Mouse (Mus musculus): ENCODE measurements around the gene Ppm1l. TPM values are rescaled to one million over a fixed set of nuclear protein-coding genes. Genes with fewer than 3 reads are reported as not detected.

Ppm1l gene
- polyA plus RNA-seq, 1 experiment from 2014 or later = 3.4 TPM

- no peak for ATAC-seq
- WGBS = 75% methylated on average over 5 of the region's 5 CpGs
- H3K27ac ChIP-seq (ENCODE audit: low read length) = no peak overlapping the region
- no peaks in the 10 kb centered on the region for H3K27me3 ChIP-seq (replicated peaks; ENCODE audit: control insufficient read depth, insufficient read depth, low read length)
- H3K9me3 ChIP-seq (ENCODE audit: control insufficient read depth, low read length) = no peaks in the 10 kb centered on the region
- no peaks in the 10 kb centered on the region for H3K4me1 ChIP-seq (ENCODE audit: control insufficient read depth, insufficient read depth, low read length)
- no peak overlapping the region for H3K4me2 ChIP-seq (ENCODE audit: low read depth, low read length)
- H3K9ac ChIP-seq (ENCODE audit: low read depth, low read length) = no peak overlapping the region
- no peak overlapping the region for H3K4me3 ChIP-seq (ENCODE audit: low read length)
- H3K36me3 ChIP-seq (ENCODE audit: control insufficient read depth, insufficient read depth, low read length) = no peaks in the 10 kb centered on the region
Measured at GRCm38 (mm10) chr3:69446989-69447388, 130.3 kb downstream of the Ppm1l start.

- ATAC-seq = no peak
- Histone ChIP-seq H3K4me3 (ENCODE audit: low read length) (no peak overlapping the region), H3K27me3 (replicated peaks; ENCODE audit: control insufficient read depth, insufficient read depth, low read length) (no peaks in the 10 kb centered on the region), H3K9ac (ENCODE audit: low read depth, low read length) (no peak overlapping the region), H3K36me3 (ENCODE audit: control insufficient read depth, insufficient read depth, low read length) (no peaks in the 10 kb centered on the region), H3K4me2 (ENCODE audit: low read depth, low read length) (no peak overlapping the region), H3K27ac (ENCODE audit: low read length) (no peak overlapping the region), H3K9me3 (ENCODE audit: control insufficient read depth, low read length) (no peaks in the 10 kb centered on the region), H3K4me1 (ENCODE audit: control insufficient read depth, insufficient read depth, low read length) (no peaks in the 10 kb centered on the region)
- WGBS = 87% methylated on average over 3 of the region's 3 CpGs
Measured at GRCm38 (mm10) chr3:69449041-69449440, 132.4 kb downstream of the Ppm1l start.

GRCm38 (mm10) chr3:69454330-69454729 is 137.7 kb downstream of the Ppm1l start:
- whole genome bisulfite sequencing = 81% methylated on average over 3 of the region's 3 CpGs
- H3K27ac ChIP-seq (ENCODE audit: low read length) = no peak overlapping the region
- H3K27me3 ChIP-seq (replicated peaks; ENCODE audit: control insufficient read depth, insufficient read depth, low read length) = no peaks in the 10 kb centered on the region
- no peak overlapping the region for H3K4me3 ChIP-seq (ENCODE audit: low read length)
- no peak for ATAC-seq
- H3K9ac ChIP-seq (ENCODE audit: low read depth, low read length) = no peak overlapping the region
- no peaks in the 10 kb centered on the region for H3K36me3 ChIP-seq (ENCODE audit: control insufficient read depth, insufficient read depth, low read length)
- no peaks in the 10 kb centered on the region for H3K4me1 ChIP-seq (ENCODE audit: control insufficient read depth, insufficient read depth, low read length)
- no peaks in the 10 kb centered on the region for H3K9me3 ChIP-seq (ENCODE audit: control insufficient read depth, low read length)
- no peak overlapping the region for H3K4me2 ChIP-seq (ENCODE audit: low read depth, low read length)

- no peak overlapping the region for H3K4me3 ChIP-seq (ENCODE audit: low read length)
- no peaks in the 10 kb centered on the region for H3K27me3 ChIP-seq (replicated peaks; ENCODE audit: control insufficient read depth, insufficient read depth, low read length)
- no peaks in the 10 kb centered on the region for H3K9me3 ChIP-seq (ENCODE audit: control insufficient read depth, low read length)
- no peak for ATAC-seq
- H3K4me2 ChIP-seq (ENCODE audit: low read depth, low read length) = no peak overlapping the region
- no peak overlapping the region for H3K9ac ChIP-seq (ENCODE audit: low read depth, low read length)
- H3K4me1 ChIP-seq (ENCODE audit: control insufficient read depth, insufficient read depth, low read length) = no peaks in the 10 kb centered on the region
- H3K27ac ChIP-seq (ENCODE audit: low read length) = no peak overlapping the region
- H3K36me3 ChIP-seq (ENCODE audit: control insufficient read depth, insufficient read depth, low read length) = no peaks in the 10 kb centered on the region
- 94% methylated on average over 5 of the region's 5 CpGs for whole genome bisulfite sequencing
Measured at GRCm38 (mm10) chr3:69456071-69456470, 139.4 kb downstream of the Ppm1l start.

GRCm38 (mm10) chr3:69458756-69459155 is 142.1 kb downstream of the Ppm1l start:
- H3K27ac ChIP-seq (ENCODE audit: low read length) = no peak overlapping the region
- ATAC-seq = no peak
- H3K4me3 ChIP-seq (ENCODE audit: low read length) = no peak overlapping the region
- no peaks in the 10 kb centered on the region for H3K27me3 ChIP-seq (replicated peaks; ENCODE audit: control insufficient read depth, insufficient read depth, low read length)
- no peak overlapping the region for H3K4me2 ChIP-seq (ENCODE audit: low read depth, low read length)
- H3K9me3 ChIP-seq (ENCODE audit: control insufficient read depth, low read length) = no peaks in the 10 kb centered on the region
- no peak overlapping the region for H3K9ac ChIP-seq (ENCODE audit: low read depth, low read length)
- H3K36me3 ChIP-seq (ENCODE audit: control insufficient read depth, insufficient read depth, low read length) = no peaks in the 10 kb centered on the region
- 81% methylated on average over 6 of the region's 6 CpGs for WGBS
- no peaks in the 10 kb centered on the region for H3K4me1 ChIP-seq (ENCODE audit: control insufficient read depth, insufficient read depth, low read length)

- Histone ChIP-seq H3K4me3 (ENCODE audit: low read length) (no peak overlapping the region), H3K9ac (ENCODE audit: low read depth, low read length) (no peak overlapping the region), H3K36me3 (ENCODE audit: control insufficient read depth, insufficient read depth, low read length) (no peaks in the 10 kb centered on the region), H3K4me1 (ENCODE audit: control insufficient read depth, insufficient read depth, low read length) (no peaks in the 10 kb centered on the region), H3K4me2 (ENCODE audit: low read depth, low read length) (no peak overlapping the region), H3K27me3 (replicated peaks; ENCODE audit: control insufficient read depth, insufficient read depth, low read length) (no peaks in the 10 kb centered on the region), H3K27ac (ENCODE audit: low read length) (no peak overlapping the region), H3K9me3 (ENCODE audit: control insufficient read depth, low read length) (no peaks in the 10 kb centered on the region)
- 55% methylated on average over 1 of the region's 1 CpGs for WGBS
- ATAC-seq = no peak
Measured at GRCm38 (mm10) chr3:69461956-69462355, 145.3 kb downstream of the Ppm1l start.

- no peak overlapping the region for H3K9ac ChIP-seq (ENCODE audit: low read depth, low read length)
- no peaks in the 10 kb centered on the region for H3K4me1 ChIP-seq (ENCODE audit: control insufficient read depth, insufficient read depth, low read length)
- no peak overlapping the region for H3K4me2 ChIP-seq (ENCODE audit: low read depth, low read length)
- no peak for ATAC-seq
- H3K27me3 ChIP-seq (replicated peaks; ENCODE audit: control insufficient read depth, insufficient read depth, low read length) = no peaks in the 10 kb centered on the region
- no peak overlapping the region for H3K4me3 ChIP-seq (ENCODE audit: low read length)
- no peaks in the 10 kb centered on the region for H3K9me3 ChIP-seq (ENCODE audit: control insufficient read depth, low read length)
- H3K27ac ChIP-seq (ENCODE audit: low read length) = no peak overlapping the region
- 94% methylated on average over 4 of the region's 4 CpGs for WGBS
- no peaks in the 10 kb centered on the region for H3K36me3 ChIP-seq (ENCODE audit: control insufficient read depth, insufficient read depth, low read length)
Measured at GRCm38 (mm10) chr3:69465751-69466150, 149.1 kb downstream of the Ppm1l start.

GRCm38 (mm10) chr3:69468280-69469008 is 151.8 kb downstream of the Ppm1l start:
- no peak overlapping the region for H3K4me3 ChIP-seq (ENCODE audit: low read length)
- H3K27me3 ChIP-seq (replicated peaks; ENCODE audit: control insufficient read depth, insufficient read depth, low read length) = no peaks in the 10 kb centered on the region
- no peaks in the 10 kb centered on the region for H3K36me3 ChIP-seq (ENCODE audit: control insufficient read depth, insufficient read depth, low read length)

GRCm38 (mm10) chr3:69469463-69470141 is 152.9 kb downstream of the Ppm1l start:
- 50% methylated on average over 5 of the region's 6 CpGs for WGBS
- no peak for ATAC-seq
- Histone ChIP-seq H3K4me1 (ENCODE audit: control insufficient read depth, insufficient read depth, low read length) (no peaks in the 10 kb centered on the region), H3K36me3 (ENCODE audit: control insufficient read depth, insufficient read depth, low read length) (no peaks in the 10 kb centered on the region), H3K27ac (ENCODE audit: low read length) (no peak overlapping the region), H3K4me3 (ENCODE audit: low read length) (no peak overlapping the region), H3K27me3 (replicated peaks; ENCODE audit: control insufficient read depth, insufficient read depth, low read length) (no peaks in the 10 kb centered on the region), H3K9me3 (ENCODE audit: control insufficient read depth, low read length) (no peaks in the 10 kb centered on the region), H3K9ac (ENCODE audit: low read depth, low read length) (no peak overlapping the region), H3K4me2 (ENCODE audit: low read depth, low read length) (no peak overlapping the region)

More at GRCm38 (mm10) chr3:69468280-69469008, 151.8 kb downstream of the Ppm1l start:
- Histone ChIP-seq H3K27ac (ENCODE audit: low read length) (no peak overlapping the region), H3K4me2 (ENCODE audit: low read depth, low read length) (no peak overlapping the region), H3K9me3 (ENCODE audit: control insufficient read depth, low read length) (no peaks in the 10 kb centered on the region), H3K4me1 (ENCODE audit: control insufficient read depth, insufficient read depth, low read length) (no peaks in the 10 kb centered on the region), H3K9ac (ENCODE audit: low read depth, low read length) (no peak overlapping the region)
- no peak for ATAC-seq
- 44% methylated on average over 9 of the region's 9 CpGs for WGBS

All from intestine, embryonic 16.5 days (tissue).